Mouse (Mus musculus) small intestine, adult 2 months (tissue): ENCODE measurements around the gene Gm14862.
A peak's percentile ranks its signal among the peaks of the same experiment; 100 is the strongest.

Experiments used
- CTCF ChIP-seq: fragments of 200-500 bp; IDR thresholded peaks from 2 replicates; pipeline ENCODE4 v1.5.1; 2012; ENCODE audit warnings: low read depth, mild to moderate bottlenecking, control low read depth, inconsistent platforms, low read length, moderate library complexity, mixed read lengths; ENCODE audit not compliant: insufficient replicate concordance, insufficient read length; ENCODE audit errors: extremely low read depth
- POLR2A ChIP-seq: fragments of 200-500 bp; IDR thresholded peaks from 2 replicates; pipeline ENCODE4 v1.6.1; 2012; ENCODE audit warnings: low read depth, mild to moderate bottlenecking, control low read depth, inconsistent platforms, low read length, moderate library complexity

DNA sequence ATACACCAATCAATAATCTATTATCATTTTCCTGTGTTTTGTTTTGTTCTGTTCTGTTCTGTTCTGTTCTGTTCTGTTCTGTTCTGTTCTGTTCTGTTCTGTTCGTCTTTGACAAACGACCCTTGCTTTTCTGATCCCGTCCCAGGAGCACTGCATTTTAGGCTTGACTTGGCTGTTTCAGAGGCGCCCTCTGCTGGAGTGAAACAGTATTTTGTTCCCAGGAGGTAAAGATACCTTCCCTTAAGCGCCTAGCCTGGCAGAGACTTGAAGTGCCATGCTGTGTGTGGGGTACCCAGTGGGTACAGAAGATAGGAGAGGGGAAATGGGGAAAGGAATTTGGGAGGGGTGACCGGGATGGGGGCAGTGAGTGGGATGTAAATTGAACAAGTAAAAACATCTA lies 35.5 kb downstream of the Gm14862 start:
- TF ChIP-seq POLR2A (no peak), CTCF (peak; percentile 45; the same call in 1 of the 2 replicates)
